Comparison of ENCODE assay signal across 16 mouse cellular contexts in genomic region chr3:147387077-147387476, GRCm38 (mm10).
DNase-seq lines count a peak whose midpoint lies in the region; TF ChIP-seq lines count a peak whose summit lies in the region.
"Had no signal": no experiment of that assay in that cellular context is flagged by ENCODE, and none has a peak within 500 bp of the region (broad histone marks: within the 10 kb centered on the region; RNA-seq: fewer than 3 reads in every experiment).

No protein-coding gene starts in this region.

- no peak overlapping the region; the same call in 1 of the 2 replicates for H3K4me2 ChIP-seq in CH12.LX (ENCODE audit: insufficient read depth, low read depth, poor library complexity, severe bottlenecking)

- no peaks in the 10 kb centered on the region for H3K36me3 ChIP-seq in CH12.LX (replicated peaks in 1 of 2; ENCODE audit: control insufficient read depth in 1 of 2, insufficient read depth in 1 of 2, low read length in 1 of 2)
- H3K36me3 ChIP-seq: G1E had no signal

- H3K9me3 ChIP-seq in CH12.LX (replicated peaks; ENCODE audit: low read length) = no peaks in the 10 kb centered on the region

- no peak for TF ChIP-seq POLR2A in CH12.LX (IDR thresholded peaks at IDR 0.05; ENCODE audit: low read depth, low read length)

- no peak overlapping the region for H3K27ac ChIP-seq in CH12.LX (ENCODE audit: insufficient read depth, low read depth)

- DNase-seq in CH12.LX (ENCODE audit: extremely low read depth) = peak; percentile 62
- no peak for DNase-seq in frontal cortex, postnatal 10 days (ENCODE audit: low spot score in 2 of 2)
- DNase-seq: adrenal gland, adult 2 months; adrenal gland, adult 8-10 months; adrenal gland, postnatal 10 days; adrenal gland, postnatal 14 days; adrenal gland, postnatal 25 days; adrenal gland, postnatal 36 days; B cell, adult 2 months; cerebellum, adult 11 months; cerebellum, adult 11-12 months; cerebellum, adult 18-20 months; cerebellum, adult 2 months; cerebellum, adult 8-10 months had no signal

- dilution Hi-C loops in CH12.LX (cut with MboI; ENCODE audit: extremely low pct_ligation_motif_present, extremely low pct_unique_long_range_greater_than_20kb, low sequenced_read_pairs) = no loop called here

- H3K9ac ChIP-seq in CH12.LX (ENCODE audit: insufficient read depth, low read depth) = no peak overlapping the region

- TF ChIP-seq CTCF in CH12.LX (conservative IDR thresholded peaks at IDR 0.05 in 1 of 2, IDR thresholded peaks at IDR 0.05 in 1 of 2; ENCODE audit: low read depth in 2 of 2, low read length in 2 of 2) = no peak

- in situ Hi-C loops in CH12.LX (cut with MboI; ENCODE audit: low pct_ligation_motif_present, low pct_unique_long_range_greater_than_20kb, low sequenced_read_pairs) = no loop called here

- H3K4me3 ChIP-seq in CH12.LX (replicated peaks in 1 of 3; ENCODE audit: low read depth in 2 of 3, low read length in 2 of 3, poor library complexity in 1 of 3) = no peak overlapping the region

- no peak for TF ChIP-seq RAD21 in CH12.LX (IDR thresholded peaks at IDR 0.05; ENCODE audit: low read depth, low read length)

- H3K4me1 ChIP-seq in CH12.LX (ENCODE audit: control insufficient read depth in 1 of 2, insufficient read depth in 2 of 2) = peaks cover 0 to 5% of the 10 kb centered on the region in 2 experiments; a peak in 1 of 4 replicates

- H3K79me2 ChIP-seq in CH12.LX (replicated peaks; ENCODE audit: control insufficient read depth, extremely low read depth, insufficient read depth, poor library complexity, severe bottlenecking) = no peaks in the 10 kb centered on the region

- peak; percentile 86 for TF ChIP-seq EP300 in CH12.LX (IDR thresholded peaks at IDR 0.05; ENCODE audit: low read length)

- no peaks in the 10 kb centered on the region for H3K27me3 ChIP-seq in CH12.LX (replicated peaks)
- H3K27me3 ChIP-seq: Patski had no signal

TF ChIP-seq in CH12.LX, 34 proteins besides CTCF, POLR2A, EP300 and RAD21:
- TF ChIP-seq TCF12 (IDR thresholded peaks at IDR 0.05; ENCODE audit: low read depth, low read length) (0 out of 2 replicates have a peak, but pooled peaks have one; percentile 37), RCOR1 (conservative IDR thresholded peaks at IDR 0.05; ENCODE audit: low read depth, low read length) (no peak; the same call in 1 of the 2 replicates), CHD2 (IDR thresholded peaks at IDR 0.05; ENCODE audit: low read length) (no peak), JUND (conservative IDR thresholded peaks at IDR 0.05; ENCODE audit: low read depth, low read length) (peak; percentile 85), JUN (IDR thresholded peaks at IDR 0.05; ENCODE audit: insufficient read depth, low read depth, low read length) (peak; percentile 76), E2F4 (IDR thresholded peaks at IDR 0.05; ENCODE audit: insufficient replicate concordance, low read depth, low read length) (0 out of 2 replicates have a peak, but pooled peaks have one; percentile 28), ETS1 (conservative IDR thresholded peaks at IDR 0.05; ENCODE audit: low read depth, low read length) (peak; percentile 93), PAX5 (IDR thresholded peaks at IDR 0.05; ENCODE audit: low read length) (no peak), UBTF (IDR thresholded peaks at IDR 0.05; ENCODE audit: low read depth, low read length) (no peak), POLR2AphosphoS2 (IDR thresholded peaks at IDR 0.05; ENCODE audit: low read depth, low read length) (no peak), IRF4 (IDR thresholded peaks at IDR 0.05; ENCODE audit: low read depth, low read length) (peak; percentile 69)
